Mouse (Mus musculus): ENCODE results near the gene Zgpat.

The Zgpat gene

GRCm38 (mm10) chr2:181364860-181365596, at the start of gene Zgpat, which contains the start of gene Arfrp1:
Gene Zgpat (plus strand): TSS chr2:181364928.
Gene Arfrp1 (minus strand): TSS chr2:181365404.
- peak; percentile 97 for DNase-seq (ENCODE audit: low read depth, low spot score)

DNA sequence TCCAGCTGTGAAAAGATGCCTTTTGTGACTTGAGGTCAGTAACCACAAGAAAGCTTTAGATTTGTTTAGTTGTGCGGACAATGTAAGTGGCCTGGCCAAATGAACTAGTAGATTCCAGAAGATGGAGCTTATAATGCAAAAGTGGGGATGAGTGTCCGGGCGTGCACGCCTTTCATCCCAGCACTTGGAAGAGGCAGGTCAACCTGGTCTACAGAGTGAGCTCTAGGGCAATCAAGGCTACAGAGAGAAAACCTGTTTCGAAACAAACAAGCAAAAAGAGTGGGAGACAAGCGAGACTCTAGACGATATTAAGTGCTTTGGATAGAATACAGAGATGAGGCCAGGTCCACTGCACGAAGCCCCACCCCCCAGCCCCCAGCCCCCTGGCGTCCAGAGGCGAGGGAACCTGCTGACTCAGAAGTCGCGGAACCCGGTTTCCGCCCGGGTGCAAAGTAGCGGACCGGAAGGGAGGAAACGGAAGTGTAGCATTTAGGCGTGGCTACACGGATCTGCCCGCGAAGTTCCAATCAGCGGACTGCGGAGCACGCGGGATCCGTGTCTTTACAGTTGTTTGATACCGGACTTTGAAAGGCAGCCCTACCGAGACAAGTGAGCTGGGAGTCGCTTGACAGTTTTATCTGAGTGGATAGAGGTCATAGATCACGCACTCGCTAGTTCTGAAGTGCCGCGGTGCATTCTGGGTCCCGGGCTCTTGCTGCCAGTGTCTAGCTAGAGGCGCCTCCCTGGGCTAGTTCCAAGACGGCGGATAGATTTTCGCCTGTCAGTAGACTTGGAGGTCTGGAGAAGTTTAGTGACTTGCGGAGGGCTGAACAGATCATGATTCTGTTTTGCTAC, 45.3 kb upstream of the Zgpat start, which contains the start of gene Rtel1:
Gene Rtel1, plus strand, starts transcription at position 492 of the 855 bp plus-strand sequence.
- DNase-seq (ENCODE audit: low read depth, low spot score): peak; percentile 93

GRCm38 (mm10) chr2:181320103-181320499, 44.6 kb upstream of the Zgpat start:
- no peak for DNase-seq (ENCODE audit: low read depth, low spot score)

DNA sequence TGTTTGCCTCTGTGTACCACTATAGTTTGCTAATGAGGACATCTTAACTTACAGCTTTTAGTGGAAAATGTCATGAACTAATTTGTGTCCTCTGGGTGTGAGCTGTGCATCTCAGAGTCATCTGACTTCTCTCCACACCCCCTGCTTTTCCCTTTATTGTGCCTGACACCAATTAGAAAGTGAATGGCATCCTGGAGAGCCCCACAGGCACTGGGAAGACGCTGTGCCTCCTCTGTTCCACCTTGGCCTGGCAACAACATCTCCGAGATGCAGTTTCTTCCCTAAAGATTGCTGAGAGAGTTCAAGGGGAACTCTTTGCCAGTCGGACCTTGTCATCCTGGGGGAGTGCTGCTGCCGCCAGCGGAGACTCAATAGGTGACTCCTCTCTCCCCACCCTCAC, 42.6 kb upstream of the Zgpat start:
- DNase-seq (ENCODE audit: low read depth, low spot score): no peak

DNA sequence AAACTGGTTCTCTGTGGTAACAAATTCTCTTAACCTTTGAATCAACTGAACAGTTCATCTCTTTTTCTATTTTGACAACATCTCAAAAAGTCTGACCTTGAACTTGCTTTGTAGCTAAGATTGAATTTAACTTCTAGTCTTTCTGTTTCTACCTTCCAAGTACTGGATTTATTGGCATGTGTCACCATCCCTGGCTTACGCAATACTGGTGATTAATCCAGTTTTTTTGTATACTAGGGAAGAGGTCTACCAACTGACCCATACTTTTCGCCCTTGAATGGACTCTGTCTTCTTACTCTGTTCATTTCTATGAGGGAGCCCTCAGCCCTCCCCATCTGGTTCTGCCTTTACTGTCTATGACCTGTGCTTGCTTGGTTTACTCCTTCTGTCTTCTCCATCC, 38.6 kb upstream of the Zgpat start:
- DNase-seq (ENCODE audit: low read depth, low spot score): no peak

- no peak for DNase-seq (ENCODE audit: low read depth, low spot score)
These were observed 32.2 kb upstream of the Zgpat start for GRCm38 (mm10) chr2:181332542-181332941.

DNA sequence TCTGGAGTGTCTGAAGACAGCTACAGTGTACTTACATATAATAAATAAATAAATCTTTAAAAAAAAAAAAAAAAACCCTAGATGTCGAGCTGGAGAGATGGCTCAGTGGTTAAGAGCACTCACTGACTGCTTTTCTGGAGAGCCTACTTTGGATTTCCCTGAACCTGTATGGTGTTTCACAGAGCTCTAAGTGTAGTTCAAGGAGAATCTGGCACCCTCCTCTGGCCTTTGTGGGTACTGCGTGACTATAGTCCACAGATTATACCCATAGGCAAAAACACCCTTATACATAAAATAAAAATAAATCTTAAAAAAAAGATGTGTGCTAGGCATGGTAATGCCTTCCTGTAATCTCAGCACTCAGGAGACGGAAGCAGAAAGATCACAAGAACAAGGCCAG, 30.7 kb upstream of the Zgpat start:
- DNase-seq (ENCODE audit: low read depth, low spot score): peak; percentile 82

- DNase-seq (ENCODE audit: low read depth, low spot score): peak; percentile 75
These were observed 24.3 kb upstream of the Zgpat start for GRCm38 (mm10) chr2:181340426-181340825.

DNA sequence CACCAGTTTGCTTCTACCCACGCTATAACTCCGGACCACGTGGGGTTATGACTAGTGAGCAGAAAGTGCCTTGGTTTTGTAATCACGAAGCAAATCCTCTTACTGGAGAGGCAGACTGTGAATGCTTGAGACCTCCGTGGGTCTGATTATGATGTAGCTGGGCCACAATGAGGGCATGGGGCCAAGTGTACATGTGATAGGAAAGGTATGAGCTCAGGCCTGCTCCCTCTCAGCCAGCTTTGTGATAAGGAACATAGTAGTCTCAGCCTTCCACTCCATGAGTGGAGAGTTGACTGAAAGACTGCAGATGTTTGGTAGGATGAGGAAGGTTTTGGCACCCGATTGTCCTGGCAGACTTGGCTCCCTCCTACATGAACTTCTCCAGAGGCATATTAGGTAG, 22.0 kb upstream of the Zgpat start:
- no peak for DNase-seq (ENCODE audit: low read depth, low spot score)

GRCm38 (mm10) chr2:181356780-181357179, 7.9 kb upstream of the Zgpat start:
- peak; percentile 36 for DNase-seq (ENCODE audit: low read depth, low spot score)

DNA sequence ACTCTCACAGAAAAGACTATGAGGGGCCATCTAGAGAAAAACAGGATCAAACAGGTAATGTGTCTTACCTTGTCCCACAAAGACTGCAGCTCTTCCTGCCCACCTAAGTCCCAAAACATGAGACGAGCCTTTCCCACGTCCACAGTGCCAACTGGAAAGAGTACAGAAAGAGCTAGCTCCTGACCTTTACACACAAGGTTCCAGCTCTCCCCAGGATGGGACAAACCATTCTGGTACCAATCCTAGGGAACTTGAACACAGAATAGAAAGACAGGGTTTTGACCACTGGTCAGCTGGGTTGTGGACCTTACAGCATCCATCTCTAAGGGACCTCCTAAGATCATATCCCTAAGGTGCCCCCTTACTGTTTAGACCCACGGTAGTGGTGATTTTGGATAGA, 782 bp upstream of the Zgpat start:
- no peak for DNase-seq (ENCODE audit: low read depth, low spot score)

DNA sequence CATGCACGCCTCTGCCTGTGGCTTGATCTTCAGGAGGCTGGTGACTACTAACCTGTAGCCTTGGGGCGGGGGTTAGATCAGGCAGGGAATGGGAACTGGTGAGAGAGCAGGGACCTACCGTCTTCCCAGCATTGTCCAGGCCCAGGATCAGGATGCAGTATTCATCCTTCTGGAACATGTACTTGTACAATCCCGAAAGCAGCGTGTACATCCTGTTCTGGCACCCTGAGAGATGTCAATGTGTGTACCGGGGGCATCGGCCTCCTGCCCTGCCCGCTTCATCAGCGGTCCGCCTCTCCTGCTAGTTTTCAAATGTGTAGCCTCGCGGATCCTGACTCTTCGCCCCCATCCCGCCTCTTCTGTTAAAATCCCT, 255 bp upstream of the Zgpat start:
- DNase-seq (ENCODE audit: low read depth, low spot score): no peak

DNA sequence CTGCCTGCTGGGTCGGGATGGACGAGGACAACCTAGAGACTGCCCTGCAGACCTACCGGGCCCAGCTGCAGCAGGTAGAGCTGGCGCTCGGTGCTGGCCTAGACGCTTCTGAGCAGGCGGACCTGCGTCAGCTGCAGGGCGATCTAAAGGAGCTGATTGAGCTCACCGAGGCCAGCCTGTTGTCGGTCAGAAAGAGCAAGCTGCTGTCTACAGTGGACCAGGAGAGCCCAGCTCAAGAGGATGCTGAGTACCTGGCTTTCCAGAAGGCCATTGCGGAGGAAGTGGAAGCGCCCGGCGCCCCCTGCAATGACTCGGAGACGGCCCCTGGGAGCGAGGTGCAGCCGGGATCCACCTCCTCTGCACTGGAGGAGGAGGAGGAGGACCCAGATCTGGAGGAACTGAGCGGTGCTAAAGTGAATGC, 937 bp downstream of the Zgpat start:
- peak; percentile 46 for DNase-seq (ENCODE audit: low read depth, low spot score)

GRCm38 (mm10) chr2:181370001-181370400, 5.3 kb downstream of the Zgpat start:
- no peak for DNase-seq (ENCODE audit: low read depth, low spot score)

GRCm38 (mm10) chr2:181375787-181376186, 11.1 kb downstream of the Zgpat start:
- no peak for DNase-seq (ENCODE audit: low read depth, low spot score)

- no peak for DNase-seq (ENCODE audit: low read depth, low spot score)
These were observed 12.5 kb downstream of the Zgpat start for GRCm38 (mm10) chr2:181377230-181377629.

- DNase-seq (ENCODE audit: low read depth, low spot score): no peak
These were observed 14.0 kb downstream of the Zgpat start for GRCm38 (mm10) chr2:181378701-181379100.

- DNase-seq (ENCODE audit: low read depth, low spot score): no peak
These were observed 15.1 kb downstream of the Zgpat start, which contains the start of gene Lime1 for GRCm38 (mm10) chr2:181379778-181380177. Gene Lime1 (plus strand): TSS chr2:181380078.

DNA sequence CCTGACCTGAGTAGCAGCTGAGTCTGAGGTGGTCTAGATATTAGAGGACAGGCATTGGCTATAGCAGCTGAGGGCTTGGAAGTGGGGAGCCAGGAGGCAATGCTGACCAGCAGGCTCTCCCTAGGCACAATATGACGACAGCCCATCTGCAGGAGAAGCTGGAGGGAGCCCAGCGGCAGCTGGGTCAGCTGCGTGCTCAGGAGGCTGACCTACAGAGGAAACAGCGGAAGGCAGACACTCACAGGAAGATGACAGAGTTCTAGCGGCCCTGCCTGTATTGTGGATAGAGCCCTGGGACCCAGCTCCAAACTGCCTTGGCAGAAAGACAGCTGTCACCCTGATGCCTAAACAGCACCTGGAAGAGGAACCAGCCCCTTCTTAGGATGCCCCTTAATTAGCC, 15.5 kb downstream of the Zgpat start:
- DNase-seq (ENCODE audit: low read depth, low spot score): no peak

DNA sequence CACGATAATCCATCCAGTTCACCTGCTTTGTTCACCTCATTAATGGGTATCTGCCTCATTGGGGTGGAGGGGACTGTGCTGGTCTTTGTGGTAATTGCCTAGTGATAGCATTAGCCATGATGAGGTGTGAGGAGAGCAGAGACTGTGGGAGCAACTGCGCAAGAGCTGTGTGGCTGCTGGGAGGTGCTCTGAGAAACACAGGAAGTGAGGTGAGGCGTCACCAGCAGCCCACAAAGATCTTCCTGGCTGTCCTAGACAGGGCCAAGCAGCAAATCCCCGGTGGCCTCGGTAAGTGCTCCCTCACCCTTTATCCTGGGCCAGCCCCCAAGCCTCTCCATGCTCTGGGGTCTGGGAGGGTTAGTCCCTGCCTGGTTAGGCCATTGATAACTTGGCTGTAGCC, 16.4 kb downstream of the Zgpat start:
- DNase-seq (ENCODE audit: low read depth, low spot score): no peak

DNA sequence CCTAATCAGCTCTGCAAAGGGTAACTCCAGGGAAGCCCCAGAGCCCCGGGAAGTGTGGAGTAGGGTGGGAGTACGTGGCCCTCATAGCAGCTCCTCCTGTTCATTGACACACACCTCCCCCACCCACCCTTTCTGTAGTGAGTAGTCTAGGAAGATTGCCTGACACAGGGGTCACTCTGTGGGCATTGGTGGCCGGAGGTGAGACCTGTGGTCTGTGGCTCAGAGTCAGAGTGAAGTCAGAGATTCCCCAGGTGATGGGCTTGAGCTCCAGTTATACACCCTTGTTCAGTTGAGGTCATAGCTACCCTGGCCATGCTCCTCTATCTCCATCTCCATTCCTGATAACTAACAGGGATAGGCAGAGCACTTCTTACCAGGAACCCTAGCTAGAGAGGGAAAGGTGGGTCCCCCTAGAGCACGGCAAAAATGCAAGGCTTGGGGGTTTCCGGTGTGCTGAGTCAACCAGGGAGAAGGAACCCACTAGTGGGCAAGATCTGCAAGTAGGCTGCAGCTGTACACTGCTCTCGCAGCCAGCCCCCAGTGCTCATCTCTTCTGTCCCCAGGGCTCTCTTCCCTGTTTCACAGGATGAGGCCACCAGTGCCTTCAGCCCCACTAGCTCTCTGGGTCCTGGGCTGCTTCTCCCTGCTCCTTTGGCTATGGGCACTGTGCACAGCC, 17.0 kb downstream of the Zgpat start:
- DNase-seq (ENCODE audit: low read depth, low spot score): no peak

GRCm38 (mm10) chr2:181384463-181384862, 19.7 kb downstream of the Zgpat start:
- no peak for DNase-seq (ENCODE audit: low read depth, low spot score)

All from brain, adult 2 months (tissue).